Mouse (Mus musculus) layer of hippocampus, postnatal 14 days (tissue): ENCODE data around the gene Gsta4. TPM values are rescaled to one million over a fixed set of nuclear protein-coding genes. Genes with fewer than 3 reads are reported as not detected.
"Not testable (repeated sequence)": the region's sequence is repeated elsewhere in the genome, so short reads cannot be mapped to it uniquely, and the experiment has no call there.

Experiments used
- DNase-seq, 2 experiments: peaks; one replicate each; pipeline ENCODE4 v3.0.0; 2021 to 2022; ENCODE audit warnings: low spot score in 2 of 2, mixed read lengths in 1 of 2
- total RNA-seq, 2 experiments: library from RNA; stranded (reverse); gene quantifications; 2 replicates each; pipeline ENCODE4 v1.2.3; 2021

Gene Gsta4
- total RNA-seq, 2 experiments from 2014 or later: 41.1 to 51.5 TPM

GRCm38 (mm10) chr9:78228122-78228521 lies 45.5 kb downstream of the Gsta4 start:
- no peak for DNase-seq

- not testable (repeated sequence) for DNase-seq
Observed at GRCm38 (mm10) chr9:78229658-78230057, 47.1 kb downstream of the Gsta4 start.

GRCm38 (mm10) chr9:78230461-78230860 lies 47.9 kb downstream of the Gsta4 start, which contains the start of gene Gsta1:
Gene Gsta1 (plus strand): TSS chr9:78230656.
- DNase-seq: not testable (repeated sequence)

- not testable (repeated sequence) for DNase-seq
Observed at GRCm38 (mm10) chr9:78233121-78233695, 50.6 kb downstream of the Gsta4 start.

GRCm38 (mm10) chr9:78255683-78256470 lies 73.3 kb downstream of the Gsta4 start:
- DNase-seq: peak; percentile 2

GRCm38 (mm10) chr9:78256914-78257313 lies 74.3 kb downstream of the Gsta4 start, which contains the start of gene Gm3776:
Gene Gm3776 (plus strand): TSS chr9:78257129.
- not testable (repeated sequence) for DNase-seq

Other genes starting within 250 kb of the Gsta4 start
- not detected for gene Gcm1, start 130.8 kb upstream of the Gsta4 start, total RNA-seq
- gene Fbxo9, start 73.7 kb upstream of the Gsta4 start, total RNA-seq: 100 to 1,000 TPM; 102 to 112 TPM
- gene Ick, start 73.6 kb upstream of the Gsta4 start, total RNA-seq: 10 to 100 TPM; 34.3 to 34.9 TPM
- gene Gsta1, start 47.9 kb downstream of the Gsta4 start, total RNA-seq: not detected
- gene Gm3776, start 74.4 kb downstream of the Gsta4 start, total RNA-seq: not detected
- gene Gm10639, start 107.1 kb downstream of the Gsta4 start, total RNA-seq: under 1 TPM in 1 of 2 experiments, not detected in 1; 0.93 TPM
- not detected for gene Omt2a, start 132.0 kb downstream of the Gsta4 start, total RNA-seq
- gene Omt2b, start 144.8 kb downstream of the Gsta4 start, total RNA-seq: not detected
- gene Gsta2, start 173.0 kb downstream of the Gsta4 start, total RNA-seq: not detected
- gene Dppa5a, start 185.4 kb downstream of the Gsta4 start, total RNA-seq: not detected
- gene Ooep, start 196.0 kb downstream of the Gsta4 start, total RNA-seq: under 1 TPM; 0.21 to 0.29 TPM
- gene Ddx43, start 213.0 kb downstream of the Gsta4 start, total RNA-seq: under 1 TPM in 1 of 2 experiments, not detected in 1; 0.14 TPM